Mouse (Mus musculus) lung, postnatal 4 days (tissue): ENCODE results near the gene Ccnl1.

Experiments
- DNase-seq, 2 experiments: peaks; one replicate each; pipeline ENCODE4 v3.0.0; 2021

Ccnl1 gene

GRCm38 (mm10) chr3:65958102-65958839 is at the start of gene Ccnl1:
Gene Ccnl1, minus strand, starts transcription at chr3:65958249.
- DNase-seq: peak; percentile 98

- no peak for DNase-seq
Observed at GRCm38 (mm10) chr3:66004989-66005388, 46.9 kb upstream of the Ccnl1 start.

GRCm38 (mm10) chr3:66004220-66004951 is 46.3 kb upstream of the Ccnl1 start:
- DNase-seq: no peak

GRCm38 (mm10) chr3:66000400-66000799 is 42.4 kb upstream of the Ccnl1 start:
- no peak for DNase-seq

GRCm38 (mm10) chr3:65997360-65998008 is 39.4 kb upstream of the Ccnl1 start:
- DNase-seq: no peak

GRCm38 (mm10) chr3:65992395-65993340 is 34.6 kb upstream of the Ccnl1 start:
- DNase-seq: no peak

GRCm38 (mm10) chr3:65990957-65991646 is 33.1 kb upstream of the Ccnl1 start:
- DNase-seq: peak in 1 of 2 experiments; percentile 57

GRCm38 (mm10) chr3:65990524-65990923 is 32.5 kb upstream of the Ccnl1 start:
- no peak for DNase-seq

- no peak for DNase-seq
Observed at GRCm38 (mm10) chr3:65988711-65989495, 30.9 kb upstream of the Ccnl1 start.

- no peak for DNase-seq
Observed at GRCm38 (mm10) chr3:65976296-65976695, 18.2 kb upstream of the Ccnl1 start.

GRCm38 (mm10) chr3:65975317-65975716 is 17.3 kb upstream of the Ccnl1 start:
- DNase-seq: peak; percentile 72 to 75

GRCm38 (mm10) chr3:65974232-65975058 is 16.4 kb upstream of the Ccnl1 start:
- DNase-seq: peak; percentile 99

- no peak for DNase-seq
Observed at GRCm38 (mm10) chr3:65973501-65974231, 15.6 kb upstream of the Ccnl1 start.

GRCm38 (mm10) chr3:65969196-65969595 is 11.1 kb upstream of the Ccnl1 start:
- DNase-seq: no peak

GRCm38 (mm10) chr3:65966360-65966759 is 8.3 kb upstream of the Ccnl1 start:
- DNase-seq: no peak

- DNase-seq: no peak
Observed at GRCm38 (mm10) chr3:65962270-65962930, 4.4 kb upstream of the Ccnl1 start.

GRCm38 (mm10) chr3:65960291-65960945 is 2.4 kb upstream of the Ccnl1 start:
- no peak for DNase-seq

- no peak for DNase-seq
Observed at GRCm38 (mm10) chr3:65959416-65960001, 1.5 kb upstream of the Ccnl1 start.
